Mouse (Mus musculus) gastrocnemius, postnatal 36 days (tissue): ENCODE data around the gene Flg2. TPM values are rescaled to one million over a fixed set of nuclear protein-coding genes. Genes with fewer than 3 reads are reported as not detected.

Experiments
- DNase-seq, 2 experiments: peaks; one replicate each; pipeline ENCODE4 v3.0.0; 2022
- intact Hi-C: fragments of 180-260 bp; cut with DNase I; formaldehyde crosslinking; loops from one replicate; pipeline ENCODE4 v1.15.1; 2025
- long read RNA-seq, 2 experiments: library from polyadenylated mRNA; stranded (forward); transcript quantifications; one replicate each; pipeline ENCODE4 v2.0.0; 2021
- total RNA-seq, 2 experiments: library from RNA; stranded (reverse); gene quantifications; 2 replicates each; pipeline ENCODE4 v1.2.3; 2021

Flg2 gene
- total RNA-seq: not detected
- long read RNA-seq, experiment 1: 0 reads
- long read RNA-seq, experiment 2: 0 reads

DNA sequence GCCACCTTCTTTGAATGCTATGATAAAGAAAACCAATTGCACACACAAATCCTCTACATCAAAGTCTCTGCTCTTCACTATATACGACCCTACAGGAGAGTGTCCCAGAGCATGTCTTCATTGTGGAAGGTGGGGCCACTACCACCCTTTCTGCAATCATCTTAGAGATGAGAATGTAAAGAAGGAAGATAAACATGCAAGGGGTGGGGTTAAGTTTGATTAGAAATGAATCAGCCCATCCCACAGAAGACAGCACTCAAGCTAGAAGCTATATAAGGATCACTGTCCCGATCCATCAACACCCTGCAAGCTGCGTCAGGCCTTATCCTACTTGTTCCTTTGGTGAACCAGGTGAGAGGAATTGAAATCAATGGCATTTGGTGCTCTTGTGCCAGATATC is at the start of gene Flg2:
TSS of gene Flg2 (plus strand) at position 301 of the 400 bp plus-strand sequence.
- DNase-seq: no peak
- intact Hi-C loops: no loop called here

- DNase-seq: no peak
- intact Hi-C loops: no loop called here
Measured at GRCm38 (mm10) chr3:93162502-93162901, 34.6 kb upstream of the Flg2 start.

GRCm38 (mm10) chr3:93162996-93163592 is 34.0 kb upstream of the Flg2 start:
- intact Hi-C loops: no loop called here
- DNase-seq: no peak

- no peak for DNase-seq
- intact Hi-C loops: no loop called here
Measured at GRCm38 (mm10) chr3:93180856-93181255, 16.2 kb upstream of the Flg2 start.

DNA sequence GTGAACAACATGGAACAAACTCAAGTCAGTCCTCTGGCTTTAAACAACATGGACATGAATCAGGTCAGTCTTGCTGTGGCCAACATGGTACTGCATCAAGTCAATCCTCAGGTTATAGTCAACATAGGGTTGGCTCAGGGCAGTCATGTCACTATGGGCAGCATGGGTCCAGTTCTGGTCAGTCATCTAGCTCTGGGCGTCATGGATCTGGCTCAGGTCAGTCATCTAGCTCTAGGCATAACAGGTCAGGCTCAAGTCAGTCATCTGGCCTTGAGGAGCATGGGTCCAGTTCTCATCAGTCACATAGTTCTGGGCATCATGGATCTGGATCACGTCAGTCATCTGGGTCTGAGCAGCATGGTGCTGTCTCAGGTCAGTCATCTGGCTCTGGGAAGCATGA is 4.9 kb downstream of the Flg2 start:
- intact Hi-C loops: no loop called here
- DNase-seq: no peak

DNA sequence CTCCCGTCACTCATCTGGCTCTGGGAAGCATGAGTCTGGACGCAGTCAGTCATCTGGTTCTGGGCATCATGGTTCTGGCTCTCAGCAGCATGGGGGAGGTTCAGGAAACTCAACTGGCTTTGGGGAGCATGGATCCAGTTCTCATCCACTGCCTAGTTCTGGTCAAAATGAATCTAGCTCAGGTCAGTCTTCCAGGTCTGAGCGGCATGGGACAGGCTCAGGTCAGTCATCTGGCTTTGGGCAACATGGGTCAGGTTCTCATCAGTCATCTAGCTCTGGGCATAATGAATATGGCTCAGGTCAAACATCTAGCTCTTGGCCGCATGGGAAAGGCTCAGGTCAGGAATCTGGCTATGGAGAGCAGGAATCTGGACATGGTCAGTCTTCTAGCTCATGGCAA is 5.4 kb downstream of the Flg2 start:
- intact Hi-C loops: no loop called here
- DNase-seq: no peak

Other genes starting within 250 kb of the Flg2 start
- gene Lce3d, start 239.9 kb upstream of the Flg2 start, total RNA-seq: not detected
- gene Lce3e, start 230.2 kb upstream of the Flg2 start, total RNA-seq: not detected
- gene Lce3f, start 205.1 kb upstream of the Flg2 start, total RNA-seq: not detected
- gene Crct1, start 181.6 kb upstream of the Flg2 start, total RNA-seq: not detected
- gene Lce1m, start 178.2 kb upstream of the Flg2 start, total RNA-seq: not detected
- not detected for gene Gm4858, start 128.5 kb upstream of the Flg2 start, total RNA-seq
- not detected for gene Crnn, start 52.5 kb upstream of the Flg2 start, total RNA-seq
- not detected for gene Flg, start 76.2 kb downstream of the Flg2 start, total RNA-seq
- gene Hrnr, start 122.5 kb downstream of the Flg2 start, total RNA-seq: not detected
- not detected for gene Rptn, start 196.4 kb downstream of the Flg2 start, total RNA-seq
- gene Tchh, start 245.1 kb downstream of the Flg2 start, total RNA-seq: not detected